Mouse (Mus musculus) forebrain, embryonic 13.5 days (tissue): ENCODE data around the gene Tmco1. TPM values are rescaled to one million over a fixed set of nuclear protein-coding genes. Genes with fewer than 3 reads are reported as not detected.

Experiments used
- ATAC-seq: fragments of 200-750 bp; cut with Nextera tagmentation; 2 replicates; pipeline ENCODE4 v1.8.0; 2017
- H3K27ac ChIP-seq: fragments of 300-500 bp; sonication (generic); 2 replicates; pipeline ENCODE4 v1.5.1; 2015; ENCODE audit warnings: inconsistent platforms, mild to moderate bottlenecking, moderate library complexity
- H3K27me3 ChIP-seq: fragments of 300-500 bp; sonication (generic); 2 replicates; pipeline ENCODE4 v1.6.1; 2015; ENCODE audit warnings: mild to moderate bottlenecking, inconsistent platforms
- H3K36me3 ChIP-seq: fragments of 300-500 bp; sonication (generic); 2 replicates; pipeline ENCODE4 v1.6.1; 2015; ENCODE audit warnings: mild to moderate bottlenecking, inconsistent platforms; ENCODE audit not compliant: poor library complexity, severe bottlenecking
- H3K4me1 ChIP-seq: fragments of 300-500 bp; sonication (generic); 2 replicates; pipeline ENCODE4 v1.6.1; 2015; ENCODE audit warnings: inconsistent platforms
- H3K4me2 ChIP-seq: fragments of 300-500 bp; sonication (generic); 2 replicates; pipeline ENCODE4 v1.6.1; 2015; ENCODE audit warnings: inconsistent platforms, mild to moderate bottlenecking, moderate library complexity
- H3K4me3 ChIP-seq: fragments of 300-500 bp; sonication (generic); 2 replicates; pipeline ENCODE4 v1.5.1; 2015; ENCODE audit warnings: mild to moderate bottlenecking, inconsistent platforms
- H3K9ac ChIP-seq: fragments of 300-500 bp; sonication (generic); 2 replicates; pipeline ENCODE4 v1.6.1; 2015; ENCODE audit warnings: mild to moderate bottlenecking, inconsistent platforms
- H3K9me3 ChIP-seq: fragments of 300-500 bp; sonication (generic); replicated peaks from 2 replicates; pipeline ENCODE4 v1.6.1; 2016; ENCODE audit warnings: inconsistent platforms
- WGBS: fragments of 180-500 bp; shearing (Covaris S2); methylation state at CpG from one replicate; pipeline ENCODE4 v1.1.7; 2015; 5-methylcytosine and 5-hydroxymethylcytosine counted together
- polyA plus RNA-seq: library from polyadenylated mRNA; unstranded; fragments of >200 nt; fragmentation: Nextera tagmentation; extraction: Ambion mirVana; gene quantifications from 2 replicates; pipeline ENCODE4 v1.2.1, GENCODE M21; 2015

Tmco1 gene
- polyA plus RNA-seq, 1 experiment from 2014 or later: 74.1 TPM

GRCm38 (mm10) chr1:167271841-167272240 is 36.3 kb upstream of the Tmco1 start:
- H3K27me3 ChIP-seq: no peaks in the 10 kb centered on the region
- H3K9me3 ChIP-seq: no peaks in the 10 kb centered on the region
- 71% methylated on average over 8 of the region's 8 CpGs for WGBS
- H3K4me3 ChIP-seq: no peak overlapping the region
- no peak overlapping the region for H3K27ac ChIP-seq
- H3K9ac ChIP-seq: no peak overlapping the region
- H3K4me1 ChIP-seq: peaks cover 49% of the 10 kb centered on the region
- ATAC-seq: no peak
- 0 out of 2 replicates have a peak, but pooled peaks cover 5% of the 10 kb centered on the region for H3K36me3 ChIP-seq
- no peak overlapping the region for H3K4me2 ChIP-seq

- H3K4me2 ChIP-seq: no peak overlapping the region
- H3K9me3 ChIP-seq: no peaks in the 10 kb centered on the region
- no peak overlapping the region; the same call in 1 of the 2 replicates for H3K27ac ChIP-seq
- H3K9ac ChIP-seq: 0 out of 2 replicates have a peak overlapping the region, but pooled peaks have one; percentile 12
- no peaks in the 10 kb centered on the region for H3K27me3 ChIP-seq
- WGBS: 67% methylated on average over 14 of the region's 14 CpGs
- no peak for ATAC-seq
- H3K36me3 ChIP-seq: 0 out of 2 replicates have a peak, but pooled peaks cover 5% of the 10 kb centered on the region
- H3K4me3 ChIP-seq: no peak overlapping the region
- peaks cover 49% of the 10 kb centered on the region for H3K4me1 ChIP-seq
Observed at GRCm38 (mm10) chr1:167273380-167274163, 34.6 kb upstream of the Tmco1 start.

GRCm38 (mm10) chr1:167274646-167275390 is 33.4 kb upstream of the Tmco1 start:
- Histone ChIP-seq H3K27me3 (no peaks in the 10 kb centered on the region), H3K4me1 (peaks cover 40% of the 10 kb centered on the region), H3K9ac (no peak overlapping the region), H3K9me3 (no peaks in the 10 kb centered on the region), H3K27ac (no peak overlapping the region), H3K4me2 (no peak overlapping the region), H3K4me3 (no peak overlapping the region), H3K36me3 (0 out of 2 replicates have a peak, but pooled peaks cover 8% of the 10 kb centered on the region)
- 84% methylated on average over 12 of the region's 12 CpGs for WGBS
- no peak for ATAC-seq

GRCm38 (mm10) chr1:167278395-167278794 is 29.8 kb upstream of the Tmco1 start:
- Histone ChIP-seq H3K4me1 (peaks cover 36% of the 10 kb centered on the region), H3K9ac (no peak overlapping the region), H3K9me3 (no peaks in the 10 kb centered on the region), H3K27ac (no peak overlapping the region), H3K4me2 (no peak overlapping the region), H3K36me3 (0 out of 2 replicates have a peak, but pooled peaks cover 8% of the 10 kb centered on the region), H3K27me3 (no peaks in the 10 kb centered on the region), H3K4me3 (no peak overlapping the region)
- no peak for ATAC-seq
- WGBS: 82% methylated on average over 6 of the region's 6 CpGs

- 80% methylated on average over 13 of the region's 13 CpGs for WGBS
- ATAC-seq: no peak
Observed at GRCm38 (mm10) chr1:167279160-167279715, 28.9 kb upstream of the Tmco1 start.

GRCm38 (mm10) chr1:167280061-167280460 is 28.1 kb upstream of the Tmco1 start:
- H3K4me3 ChIP-seq: no peak overlapping the region
- no peak overlapping the region for H3K9ac ChIP-seq
- no peaks in the 10 kb centered on the region for H3K27me3 ChIP-seq
- 88% methylated on average over 10 of the region's 10 CpGs for WGBS
- no peak overlapping the region for H3K27ac ChIP-seq
- 0 out of 2 replicates have a peak, but pooled peaks cover 3% of the 10 kb centered on the region for H3K36me3 ChIP-seq
- ATAC-seq: no peak
- no peak overlapping the region for H3K4me2 ChIP-seq
- peaks cover 26% of the 10 kb centered on the region for H3K4me1 ChIP-seq
- no peaks in the 10 kb centered on the region for H3K9me3 ChIP-seq

More at GRCm38 (mm10) chr1:167279160-167279715, 28.9 kb upstream of the Tmco1 start:
- peaks cover 28% of the 10 kb centered on the region for H3K4me1 ChIP-seq
- no peak overlapping the region for H3K4me3 ChIP-seq
- no peak overlapping the region for H3K27ac ChIP-seq
- 0 out of 2 replicates have a peak, but pooled peaks cover 8% of the 10 kb centered on the region for H3K36me3 ChIP-seq
- no peaks in the 10 kb centered on the region for H3K9me3 ChIP-seq
- H3K9ac ChIP-seq: no peak overlapping the region
- H3K27me3 ChIP-seq: no peaks in the 10 kb centered on the region
- no peak overlapping the region for H3K4me2 ChIP-seq

- peak overlapping the region; percentile 34; the same call in 1 of the 2 replicates for H3K9ac ChIP-seq
- 40% methylated on average over 3 of the region's 3 CpGs for WGBS
- H3K27ac ChIP-seq: no peak overlapping the region; the same call in 1 of the 2 replicates
- H3K4me2 ChIP-seq: peak overlapping the region; percentile 71
- H3K9me3 ChIP-seq: no peaks in the 10 kb centered on the region
- 0 out of 2 replicates have a peak, but pooled peaks cover 3% of the 10 kb centered on the region for H3K36me3 ChIP-seq
- ATAC-seq: no peak
- no peaks in the 10 kb centered on the region; the same call in 1 of the 2 replicates for H3K27me3 ChIP-seq
- H3K4me3 ChIP-seq: no peak overlapping the region
- peaks cover 33% of the 10 kb centered on the region for H3K4me1 ChIP-seq
Observed at GRCm38 (mm10) chr1:167282112-167282511, 26.1 kb upstream of the Tmco1 start.

GRCm38 (mm10) chr1:167282768-167283167 is 25.4 kb upstream of the Tmco1 start:
- Histone ChIP-seq H3K27ac (no peak overlapping the region), H3K4me1 (peaks cover 33% of the 10 kb centered on the region), H3K36me3 (0 out of 2 replicates have a peak, but pooled peaks cover 3% of the 10 kb centered on the region), H3K4me2 (peak overlapping the region; percentile 71), H3K27me3 (no peaks in the 10 kb centered on the region; the same call in 1 of the 2 replicates), H3K9ac (peak overlapping the region; percentile 96), H3K9me3 (no peaks in the 10 kb centered on the region), H3K4me3 (peak overlapping the region; percentile 89)
- WGBS: 48% methylated on average over 5 of the region's 5 CpGs
- no peak for ATAC-seq

GRCm38 (mm10) chr1:167283441-167284257 is 24.5 kb upstream of the Tmco1 start:
- Histone ChIP-seq H3K27me3 (no peaks in the 10 kb centered on the region; the same call in 1 of the 2 replicates), H3K4me3 (peak overlapping the region; percentile 89), H3K9me3 (no peaks in the 10 kb centered on the region), H3K27ac (peak overlapping the region; percentile 98), H3K36me3 (0 out of 2 replicates have a peak, but pooled peaks cover 3% of the 10 kb centered on the region), H3K4me2 (peak overlapping the region; percentile 71), H3K9ac (peak overlapping the region; percentile 96), H3K4me1 (peaks cover 33% of the 10 kb centered on the region)
- under 1% methylated on average over 44 of the region's 44 CpGs for WGBS
- ATAC-seq: peak; percentile 50

GRCm38 (mm10) chr1:167284258-167284836 is 23.8 kb upstream of the Tmco1 start:
- H3K36me3 ChIP-seq: no peaks in the 10 kb centered on the region
- peak overlapping the region; percentile 71 for H3K4me2 ChIP-seq
- H3K4me1 ChIP-seq: peaks cover 35% of the 10 kb centered on the region
- no peaks in the 10 kb centered on the region for H3K9me3 ChIP-seq
- H3K4me3 ChIP-seq: peak overlapping the region; percentile 89
- ATAC-seq: peak; percentile 61
- peak overlapping the region; percentile 98 for H3K27ac ChIP-seq
- WGBS: under 1% methylated on average over 69 of the region's 73 CpGs
- peak overlapping the region; percentile 96 for H3K9ac ChIP-seq
- H3K27me3 ChIP-seq: no peaks in the 10 kb centered on the region; the same call in 1 of the 2 replicates
